Mouse (Mus musculus) hindbrain, embryonic 10.5 days (tissue): Measurements from ENCODE around the gene Nms. TPM values are rescaled to one million over a fixed set of nuclear protein-coding genes. Genes with fewer than 3 reads are reported as not detected.

ENCODE experiments used
- DNase-seq: peaks from one replicate; pipeline ENCODE4 v3.0.0-alpha.2; 2017; ENCODE audit warnings: low spot score
- H3K27ac ChIP-seq: fragments of 300-500 bp; sonication (generic); 2 replicates; pipeline ENCODE4 v1.5.1; 2016; ENCODE audit warnings: mild to moderate bottlenecking, moderate library complexity
- H3K27me3 ChIP-seq: fragments of 300-500 bp; sonication (generic); 2 replicates; pipeline ENCODE4 v1.6.1; 2016; ENCODE audit warnings: mild to moderate bottlenecking; ENCODE audit not compliant: poor library complexity, insufficient read depth, severe bottlenecking
- H3K36me3 ChIP-seq: fragments of 300-500 bp; sonication (generic); 2 replicates; pipeline ENCODE4 v1.6.1; 2016; ENCODE audit warnings: mild to moderate bottlenecking, moderate library complexity
- H3K4me1 ChIP-seq: fragments of 300-500 bp; sonication (generic); replicated peaks from 2 replicates; pipeline ENCODE4 v1.6.1; 2016; ENCODE audit warnings: mild to moderate bottlenecking
- H3K4me3 ChIP-seq: fragments of 300-500 bp; sonication (generic); 2 replicates; pipeline ENCODE4 v1.5.1; 2016; ENCODE audit warnings: mild to moderate bottlenecking, moderate library complexity
- H3K9me3 ChIP-seq: fragments of 300-500 bp; sonication (generic); 2 replicates; pipeline ENCODE4 v1.6.1; 2016; ENCODE audit warnings: mild to moderate bottlenecking, moderate library complexity
- WGBS: fragments of 180-500 bp; shearing (Covaris S2); methylation state at CpG from one replicate; pipeline ENCODE4 v1.1.7; 2016; 5-methylcytosine and 5-hydroxymethylcytosine counted together
- polyA plus RNA-seq: library from polyadenylated mRNA; unstranded; fragments of >200 nt; fragmentation: Nextera tagmentation; extraction: Ambion mirVana; gene quantifications from 2 replicates; pipeline ENCODE4 v1.2.1, GENCODE M21; 2016

The Nms gene
- polyA plus RNA-seq, 1 experiment from 2014 or later = 0.92 TPM

DNA sequence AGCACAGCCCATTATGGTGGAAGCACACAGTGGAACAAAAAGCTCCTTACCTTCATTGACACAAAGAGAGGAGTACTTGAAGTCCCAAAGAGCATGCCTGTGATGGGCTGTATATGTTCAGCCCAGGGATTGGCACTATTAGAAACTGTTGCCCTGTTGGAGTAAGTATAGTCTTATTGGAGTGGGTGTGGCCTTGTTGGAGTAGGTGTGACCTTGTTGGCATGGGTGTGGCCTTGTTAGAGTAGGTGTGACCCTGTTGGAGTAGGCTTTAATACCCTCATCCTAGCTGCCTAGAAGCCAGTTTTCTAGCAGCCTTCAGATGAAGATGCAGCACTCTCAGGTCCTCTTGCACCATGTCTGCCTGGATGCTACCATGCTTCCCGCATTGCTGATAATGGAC lies 30.2 kb downstream of the Nms start:
- Histone ChIP-seq H3K9me3 (no peaks in the 10 kb centered on the region), H3K27ac (no peak overlapping the region), H3K36me3 (no peaks in the 10 kb centered on the region), H3K27me3 (no peaks in the 10 kb centered on the region), H3K4me1 (no peaks in the 10 kb centered on the region), H3K4me3 (no peak overlapping the region)
- DNase-seq = no peak
- 89% methylated on average over 1 of the region's 1 CpGs for WGBS

DNA sequence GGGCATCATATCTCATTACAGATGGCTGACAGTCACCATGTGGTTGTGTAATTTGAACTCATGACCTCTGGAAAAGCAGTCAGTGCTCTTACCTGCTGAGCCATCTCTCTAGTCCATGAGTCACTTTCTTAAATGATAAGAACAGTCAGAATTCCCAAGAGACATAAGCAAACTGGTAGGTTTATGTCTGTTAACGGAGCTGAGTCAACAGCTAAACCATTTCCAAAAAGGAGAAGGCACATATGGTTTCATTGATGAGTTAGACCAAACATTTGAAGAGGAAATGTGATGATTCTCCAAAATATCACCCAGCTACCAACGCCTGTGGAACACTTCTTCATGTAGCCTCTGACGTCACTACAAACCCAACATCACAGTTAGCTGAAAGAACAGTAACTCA lies 32.8 kb downstream of the Nms start:
- Histone ChIP-seq H3K4me3 (no peak overlapping the region), H3K36me3 (no peaks in the 10 kb centered on the region), H3K27me3 (no peaks in the 10 kb centered on the region), H3K4me1 (no peaks in the 10 kb centered on the region), H3K27ac (no peak overlapping the region), H3K9me3 (no peaks in the 10 kb centered on the region)
- 89% methylated on average over 3 of the region's 3 CpGs for WGBS
- no peak for DNase-seq

DNA sequence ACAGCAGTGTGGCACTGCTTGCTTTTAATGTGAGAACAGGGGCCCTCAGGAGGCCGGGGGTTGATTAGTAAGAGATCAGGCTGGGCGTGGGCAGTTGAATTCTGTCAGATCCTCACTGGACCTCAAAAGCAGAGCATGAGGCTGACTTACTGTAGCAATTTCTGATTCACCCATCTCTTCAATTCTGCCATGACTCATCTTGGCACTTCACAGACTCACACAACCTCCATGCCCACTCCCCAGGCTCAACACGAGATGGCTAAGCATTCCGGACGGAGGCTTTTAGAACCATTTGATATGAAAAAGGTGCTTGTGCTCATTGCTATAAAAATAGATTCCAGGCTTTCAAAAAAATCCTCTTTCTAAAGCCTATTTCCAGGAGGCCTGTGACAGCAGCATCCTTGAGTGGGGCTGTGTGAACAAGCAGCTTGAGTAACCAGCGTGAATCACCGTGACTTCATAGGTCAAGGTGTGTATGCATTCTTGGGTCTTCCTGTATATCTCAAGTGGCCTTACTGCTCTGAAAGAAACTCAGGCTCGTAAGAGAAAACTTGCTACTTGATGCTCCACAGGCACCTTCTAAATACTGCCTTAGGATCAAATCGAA lies 34.1 kb downstream of the Nms start:
- no peak for DNase-seq
- Histone ChIP-seq H3K36me3 (no peaks in the 10 kb centered on the region), H3K4me1 (no peaks in the 10 kb centered on the region), H3K27ac (no peak overlapping the region), H3K9me3 (no peaks in the 10 kb centered on the region), H3K4me3 (no peak overlapping the region), H3K27me3 (no peaks in the 10 kb centered on the region)
- WGBS = 88% methylated on average over 9 of the region's 9 CpGs

DNA sequence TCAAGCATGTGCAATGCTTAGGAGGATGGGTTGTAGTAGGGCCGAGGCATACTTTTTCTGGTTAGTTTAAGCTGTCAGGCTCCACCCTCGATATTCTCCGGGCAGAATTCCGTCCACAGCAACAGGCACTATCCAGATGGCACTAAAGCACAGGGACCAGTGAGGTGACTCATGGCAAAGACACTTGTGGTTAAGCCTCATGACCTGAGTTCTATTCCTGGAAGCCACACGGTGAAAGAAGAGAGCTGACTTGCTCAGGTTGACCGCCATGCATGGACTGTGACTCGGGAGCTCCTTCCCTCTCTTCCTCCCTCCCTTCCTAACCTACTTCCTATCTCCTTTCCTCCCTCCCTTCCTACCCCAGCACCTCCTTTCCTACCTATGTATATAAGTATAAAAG lies 41.0 kb downstream of the Nms start:
- no peaks in the 10 kb centered on the region for H3K9me3 ChIP-seq
- whole genome bisulfite sequencing = 89% methylated on average over 7 of the region's 7 CpGs
- H3K27ac ChIP-seq = no peak overlapping the region
- H3K4me3 ChIP-seq = no peak overlapping the region
- H3K36me3 ChIP-seq = no peaks in the 10 kb centered on the region
- DNase-seq = no peak
- no peaks in the 10 kb centered on the region for H3K4me1 ChIP-seq
- no peaks in the 10 kb centered on the region for H3K27me3 ChIP-seq

DNA sequence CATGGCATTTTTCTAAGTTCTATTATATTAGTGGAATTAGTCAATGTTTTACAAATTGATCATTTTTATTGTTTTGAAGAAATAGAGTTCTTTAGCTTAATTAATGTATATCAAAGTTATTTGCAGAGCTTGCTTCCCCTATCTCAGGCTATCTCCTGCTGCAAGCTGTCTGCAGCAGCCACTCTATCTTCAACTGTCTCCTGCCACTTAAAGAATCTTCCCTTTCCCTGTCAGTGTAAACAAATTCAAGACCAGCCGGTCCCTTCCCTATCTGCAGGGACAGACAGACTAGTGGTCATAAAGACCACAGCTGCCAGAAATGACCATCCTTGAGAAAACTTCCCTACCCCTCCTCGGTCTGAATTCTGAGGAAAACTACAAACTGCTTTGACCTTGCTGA lies 44.9 kb downstream of the Nms start:
- no peak for DNase-seq
- Histone ChIP-seq H3K9me3 (no peaks in the 10 kb centered on the region), H3K36me3 (no peaks in the 10 kb centered on the region), H3K27ac (no peak overlapping the region), H3K27me3 (no peaks in the 10 kb centered on the region), H3K4me1 (peaks cover 11% of the 10 kb centered on the region), H3K4me3 (no peak overlapping the region)
- 75% methylated on average over 2 of the region's 2 CpGs for WGBS

DNA sequence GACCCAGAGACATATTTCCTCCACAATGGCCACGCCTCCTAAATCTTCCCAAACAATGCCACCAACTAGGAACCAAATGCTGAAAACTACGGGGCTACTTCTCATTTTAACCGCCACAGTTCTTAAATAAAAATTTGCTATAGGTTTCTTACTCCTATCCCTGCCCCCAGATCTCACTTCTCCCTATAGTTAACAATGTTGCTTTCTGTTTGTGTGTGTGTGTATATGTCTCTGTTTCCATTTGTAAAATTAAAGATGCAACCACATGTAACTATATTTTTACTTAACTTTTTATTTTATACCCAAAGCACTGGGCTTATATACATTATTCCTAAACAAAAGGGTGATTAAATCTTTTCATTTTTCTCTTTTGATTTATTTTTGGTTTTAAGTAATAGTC lies 46.4 kb downstream of the Nms start, which contains the start of gene Pdcl3:
Gene Pdcl3, plus strand, starts transcription at position 301 of the 400 bp plus-strand sequence.
- H3K36me3 ChIP-seq = no peaks in the 10 kb centered on the region
- H3K4me3 ChIP-seq = no peak within 1 kb of the TSS
- H3K9me3 ChIP-seq = no peaks in the 10 kb centered on the region
- H3K27me3 ChIP-seq = no peaks in the 10 kb centered on the region
- 76% methylated on average over 3 of the region's 3 CpGs for WGBS
- peaks cover 16% of the 10 kb centered on the region for H3K4me1 ChIP-seq
- no peak within 1 kb of the TSS for H3K27ac ChIP-seq
- DNase-seq = no peak

DNA sequence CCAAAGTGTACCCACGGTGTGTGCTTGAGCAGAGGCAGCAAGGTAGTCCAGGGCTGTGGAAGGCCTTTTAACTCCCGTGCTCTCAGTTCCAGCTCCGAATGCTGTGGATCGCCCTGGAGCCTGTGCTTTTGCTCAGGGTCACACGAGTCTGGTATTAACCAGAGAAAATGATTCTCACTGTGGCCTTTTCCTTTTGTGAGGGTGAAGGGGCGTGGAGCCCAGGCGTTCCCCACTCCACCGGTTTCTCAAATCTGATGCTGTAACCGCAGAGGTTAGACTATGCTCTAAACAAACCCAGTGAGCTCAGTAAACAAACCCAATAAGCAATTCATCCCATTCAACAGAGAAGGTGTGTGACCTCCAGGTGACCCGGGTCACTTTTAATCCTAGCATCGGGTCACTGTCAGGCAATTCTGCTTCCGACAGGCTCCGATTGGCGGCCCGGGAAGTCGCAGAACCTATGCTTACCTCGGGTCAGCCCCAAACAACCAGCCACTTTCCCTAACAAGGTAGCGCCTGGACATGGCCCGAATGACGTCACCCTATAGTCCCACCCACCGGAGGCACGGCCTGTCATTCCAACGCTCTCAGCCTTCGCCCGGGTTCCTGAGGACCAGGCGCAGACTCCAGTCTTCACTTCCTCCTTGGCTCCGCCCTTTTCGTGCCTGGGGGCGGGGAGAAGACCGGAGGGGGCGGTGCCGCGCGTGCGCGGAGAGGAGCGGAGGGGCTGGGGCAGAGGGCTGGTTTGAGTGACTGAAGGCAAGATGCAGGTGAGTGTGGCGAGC lies 48.3 kb downstream of the Nms start:
- H3K9me3 ChIP-seq = no peaks in the 10 kb centered on the region
- peaks cover 16% of the 10 kb centered on the region for H3K4me1 ChIP-seq
- H3K27ac ChIP-seq = peak overlapping the region; percentile 93
- peak overlapping the region; percentile 89 for H3K4me3 ChIP-seq
- DNase-seq = peak; percentile 98
- 5% methylated on average over 38 of the region's 38 CpGs for WGBS
- peaks cover 14% of the 10 kb centered on the region for H3K36me3 ChIP-seq
- H3K27me3 ChIP-seq = no peaks in the 10 kb centered on the region

DNA sequence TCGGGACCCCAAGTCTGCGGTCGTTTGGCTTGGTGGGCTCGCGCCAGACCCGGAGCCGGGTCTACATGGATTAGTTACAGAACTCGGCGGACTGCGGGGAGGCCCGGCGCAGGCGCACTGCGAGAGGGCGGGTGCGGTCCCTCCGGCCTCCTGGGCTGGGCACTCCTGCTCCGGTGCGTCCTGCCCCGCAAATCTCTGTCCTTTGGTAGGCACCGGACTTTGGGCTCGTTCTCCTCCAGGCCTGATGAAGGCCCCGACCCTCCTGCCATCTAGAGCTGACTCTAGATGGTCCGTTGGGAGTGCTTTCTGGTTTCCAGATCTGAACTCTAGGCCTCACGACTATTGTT lies 48.9 kb downstream of the Nms start:
- Histone ChIP-seq H3K9me3 (no peaks in the 10 kb centered on the region), H3K4me3 (peak overlapping the region; percentile 89), H3K27ac (peak overlapping the region; percentile 93), H3K4me1 (peaks cover 16% of the 10 kb centered on the region), H3K36me3 (peaks cover 20% of the 10 kb centered on the region), H3K27me3 (no peaks in the 10 kb centered on the region)
- whole genome bisulfite sequencing = under 1% methylated on average over 25 of the region's 25 CpGs
- DNase-seq = no peak

DNA sequence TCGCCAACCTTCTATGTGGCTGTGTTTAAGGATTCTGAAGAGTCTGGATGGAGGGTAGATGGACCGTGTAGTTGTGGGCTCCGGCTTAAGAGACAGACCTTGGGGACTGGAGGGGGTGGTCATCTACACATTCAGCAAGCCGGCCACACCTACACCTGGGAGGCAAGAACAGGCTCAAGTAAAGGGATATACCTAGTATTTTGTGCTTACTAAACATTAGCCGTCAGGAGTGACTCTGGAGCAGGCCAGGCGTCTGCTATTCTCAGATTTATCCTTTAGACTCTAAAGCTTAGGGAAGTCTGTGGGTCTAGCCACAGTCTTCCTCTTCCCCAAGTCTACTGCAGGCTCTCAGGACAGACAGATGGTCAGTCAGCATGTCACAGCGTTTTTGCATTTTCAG lies 49.4 kb downstream of the Nms start:
- DNase-seq = no peak
- Histone ChIP-seq H3K9me3 (no peaks in the 10 kb centered on the region), H3K4me3 (peak overlapping the region; percentile 89), H3K4me1 (peaks cover 16% of the 10 kb centered on the region), H3K36me3 (peaks cover 25% of the 10 kb centered on the region), H3K27me3 (no peaks in the 10 kb centered on the region), H3K27ac (peak overlapping the region; percentile 93)
- 42% methylated on average over 7 of the region's 7 CpGs for WGBS

DNA sequence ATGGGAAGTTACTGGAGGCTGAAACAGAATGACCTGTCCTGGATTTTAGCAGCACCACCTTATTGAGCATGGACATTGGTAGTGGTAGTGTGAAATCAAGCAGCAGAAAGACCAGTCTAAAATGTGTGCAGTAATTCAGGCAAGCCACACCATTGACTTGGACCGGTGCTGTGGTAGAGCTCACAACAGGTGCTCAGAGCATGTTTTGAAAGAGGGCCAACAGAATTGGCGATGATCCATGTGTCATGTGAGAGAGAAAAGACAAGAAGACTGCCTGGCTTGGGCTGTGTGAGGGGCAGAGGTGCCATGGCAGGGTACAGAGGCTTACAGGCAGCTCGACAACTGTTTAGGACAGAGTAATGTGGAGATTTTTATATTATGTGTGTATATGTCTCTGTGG lies 53.4 kb downstream of the Nms start:
- H3K4me3 ChIP-seq = no peak overlapping the region
- H3K9me3 ChIP-seq = no peaks in the 10 kb centered on the region
- peaks cover 11% of the 10 kb centered on the region for H3K4me1 ChIP-seq
- no peak overlapping the region for H3K27ac ChIP-seq
- WGBS = 93% methylated on average over 3 of the region's 3 CpGs
- H3K27me3 ChIP-seq = no peaks in the 10 kb centered on the region
- no peak for DNase-seq
- H3K36me3 ChIP-seq = peaks cover 64% of the 10 kb centered on the region

Other genes starting within 250 kb of the Nms start
- 1.9 TPM in 2 replicates for gene Lonrf2, start 102.4 kb upstream of the Nms start, polyA plus RNA-seq
- gene Chst10, start 41.0 kb upstream of the Nms start, polyA plus RNA-seq = 12.8 and 14.3 TPM in 2 replicates
- 140 and 160 TPM in 2 replicates for gene Pdcl3, start 46.5 kb downstream of the Nms start, polyA plus RNA-seq